Mouse (Mus musculus): ENCODE measurements around the gene Ankrd44. TPM values are rescaled to one million over a fixed set of nuclear protein-coding genes. Genes with fewer than 3 reads are reported as not detected.

Ankrd44 gene
- polyA plus RNA-seq, 1 experiment from 2014 or later = 19.2 TPM

DNA sequence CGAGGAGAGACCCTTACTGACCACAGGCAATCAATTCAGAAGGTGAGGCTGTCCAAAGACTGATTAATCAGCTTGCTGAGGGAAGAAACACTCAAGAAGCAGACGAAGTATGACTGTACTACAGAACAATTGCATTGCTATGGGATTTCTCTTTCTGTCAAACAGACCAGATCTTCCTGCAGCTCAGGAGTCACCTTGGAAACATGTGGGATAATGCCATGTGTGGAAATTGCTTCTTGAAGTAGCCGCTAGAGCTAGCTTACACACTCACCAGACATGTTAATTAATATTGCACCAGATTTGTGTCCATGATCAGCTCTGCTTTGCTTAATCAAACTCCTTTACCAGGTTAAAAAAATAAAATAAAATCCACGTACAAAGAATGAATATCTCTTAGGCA is 137.8 kb downstream of the Ankrd44 start:
- H3K36me3 ChIP-seq (replicated peaks) = no peaks in the 10 kb centered on the region
- H3K27ac ChIP-seq (replicated peaks) = no peak overlapping the region
- whole genome bisulfite sequencing = 81% methylated on average over 4 of the region's 4 CpGs
- H3K4me3 ChIP-seq = no peak overlapping the region
- H3K27me3 ChIP-seq (replicated peaks; ENCODE audit: low read depth, poor library complexity, severe bottlenecking) = no peaks in the 10 kb centered on the region
- H3K4me1 ChIP-seq = peaks cover 7% of the 10 kb centered on the region; the same call in 1 of the 2 replicates
- H3K9me3 ChIP-seq = no peaks in the 10 kb centered on the region
- no peak for DNase-seq (ENCODE audit: low spot score)

DNA sequence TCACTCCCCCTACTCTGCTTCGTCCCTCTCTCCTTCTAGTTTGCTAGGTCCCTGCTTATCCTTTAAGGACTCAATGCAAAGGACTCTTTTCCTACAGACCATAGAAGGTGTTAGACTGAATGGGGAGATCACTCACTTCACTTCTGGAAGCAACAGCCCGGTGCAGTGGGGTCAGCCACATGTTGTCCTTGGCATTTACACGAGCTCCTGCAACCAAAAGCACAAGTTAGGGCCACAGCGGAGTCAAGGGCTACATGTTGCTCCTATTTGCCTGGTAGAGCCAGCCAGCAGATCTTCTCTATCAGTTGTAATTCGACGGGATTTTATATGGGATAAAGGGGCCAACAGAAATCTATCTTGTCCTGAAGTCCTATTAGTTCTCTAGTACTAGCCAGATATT is 148.0 kb downstream of the Ankrd44 start:
- H3K27ac ChIP-seq (replicated peaks) = no peak overlapping the region
- no peaks in the 10 kb centered on the region; the same call in 1 of the 2 replicates for H3K4me1 ChIP-seq
- no peaks in the 10 kb centered on the region for H3K27me3 ChIP-seq (replicated peaks; ENCODE audit: low read depth, poor library complexity, severe bottlenecking)
- no peak for DNase-seq (ENCODE audit: low spot score)
- no peaks in the 10 kb centered on the region for H3K36me3 ChIP-seq (replicated peaks)
- H3K9me3 ChIP-seq = no peaks in the 10 kb centered on the region
- H3K4me3 ChIP-seq = no peak overlapping the region
- WGBS = 90% methylated on average over 6 of the region's 6 CpGs

DNA sequence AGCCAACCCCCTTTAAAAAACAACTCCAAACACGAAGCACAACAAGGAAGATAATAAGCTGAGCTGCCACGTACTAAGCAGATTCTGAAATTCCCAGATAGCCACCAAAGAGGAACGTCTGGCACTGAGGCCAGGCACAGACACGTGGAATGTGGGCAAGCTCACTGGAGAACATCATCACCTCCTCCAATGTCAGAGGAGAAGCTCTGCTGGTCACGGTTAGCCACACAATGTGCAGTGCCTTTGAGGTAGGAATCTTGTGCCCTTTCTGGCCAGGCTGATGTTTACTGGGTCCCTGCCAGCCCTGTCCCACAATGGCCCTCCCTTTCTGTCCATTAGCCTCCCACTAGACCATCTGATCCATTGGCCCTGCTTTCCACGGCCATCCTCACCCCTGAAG is 149.1 kb downstream of the Ankrd44 start:
- no peaks in the 10 kb centered on the region; the same call in 1 of the 2 replicates for H3K4me1 ChIP-seq
- no peak overlapping the region for H3K27ac ChIP-seq (replicated peaks)

DNA sequence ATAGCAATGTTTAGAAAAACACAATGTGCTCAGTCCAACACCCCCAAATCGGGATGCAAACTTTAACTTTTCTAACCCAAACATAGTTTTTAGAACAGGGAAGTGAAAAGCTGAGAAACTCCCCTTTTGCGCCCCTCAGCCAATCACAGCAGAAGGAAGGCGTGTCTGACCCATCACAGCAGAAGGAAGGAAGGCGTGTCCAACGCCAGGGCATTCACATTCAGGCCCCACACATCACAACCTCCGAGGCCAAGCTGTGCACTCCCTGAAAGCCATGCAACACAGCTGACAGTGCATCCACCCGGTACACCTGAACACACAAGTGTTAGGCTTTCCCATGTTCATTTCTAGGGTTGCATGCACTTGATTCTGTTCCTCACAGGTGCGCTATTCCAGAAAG is 150.1 kb downstream of the Ankrd44 start:
- H3K4me3 ChIP-seq = no peak overlapping the region
- no peaks in the 10 kb centered on the region for H3K9me3 ChIP-seq
- H3K27ac ChIP-seq (replicated peaks) = no peak overlapping the region
- DNase-seq (ENCODE audit: low spot score) = no peak
- no peaks in the 10 kb centered on the region; the same call in 1 of the 2 replicates for H3K4me1 ChIP-seq
- 56% methylated on average over 8 of the region's 8 CpGs for WGBS
- no peaks in the 10 kb centered on the region for H3K27me3 ChIP-seq (replicated peaks; ENCODE audit: low read depth, poor library complexity, severe bottlenecking)
- 0 out of 2 replicates have a peak, but pooled peaks cover 1% of the 10 kb centered on the region for H3K36me3 ChIP-seq (replicated peaks)

More for the DNA sequence above, 149.1 kb downstream of the Ankrd44 start:
- Histone ChIP-seq H3K9me3 (no peaks in the 10 kb centered on the region), H3K27me3 (replicated peaks; ENCODE audit: low read depth, poor library complexity, severe bottlenecking) (no peaks in the 10 kb centered on the region), H3K4me3 (no peak overlapping the region), H3K36me3 (replicated peaks) (no peaks in the 10 kb centered on the region)
- 87% methylated on average over 6 of the region's 6 CpGs for WGBS
- DNase-seq (ENCODE audit: low spot score) = no peak

DNA sequence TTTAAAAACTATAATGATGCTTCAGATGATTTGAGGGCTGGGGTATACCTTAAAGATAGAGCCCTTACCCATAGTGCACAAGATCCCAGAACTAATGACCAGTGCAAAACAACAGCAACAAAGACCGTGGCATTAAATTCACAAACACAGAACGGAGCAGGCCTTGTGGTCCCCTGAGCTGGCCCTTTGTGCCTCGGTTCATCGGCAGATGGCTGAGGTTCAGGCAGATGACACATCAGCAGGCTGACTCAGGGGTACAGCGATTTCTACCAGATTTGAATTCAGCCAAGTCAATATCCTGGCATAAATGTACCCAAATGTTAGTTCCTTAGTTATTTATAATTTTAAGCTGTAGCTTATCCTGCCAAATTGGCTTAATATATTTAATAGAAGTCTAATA is 153.3 kb downstream of the Ankrd44 start:
- WGBS = 87% methylated on average over 5 of the region's 5 CpGs

DNA sequence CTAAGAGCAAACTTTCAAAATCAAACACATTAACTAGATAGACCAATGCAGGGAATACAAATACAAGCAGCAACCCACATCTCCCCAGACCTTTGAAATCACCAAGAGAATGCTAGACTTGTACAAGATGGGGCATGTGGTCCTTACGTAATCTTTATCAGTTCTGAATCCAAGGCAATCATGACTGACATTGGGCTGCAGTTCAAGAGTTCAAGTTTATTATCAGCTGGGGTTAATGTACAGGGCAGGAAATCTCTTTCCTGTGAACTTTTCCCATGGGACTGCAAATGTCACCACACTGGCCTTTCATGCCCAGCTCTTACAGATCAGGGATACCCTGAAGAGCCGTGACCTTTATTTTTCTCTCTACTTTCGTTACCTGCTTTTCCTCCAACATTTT is 154.7 kb downstream of the Ankrd44 start:
- Histone ChIP-seq H3K27me3 (replicated peaks; ENCODE audit: low read depth, poor library complexity, severe bottlenecking) (no peaks in the 10 kb centered on the region), H3K9me3 (no peaks in the 10 kb centered on the region), H3K36me3 (replicated peaks) (peaks cover 6% of the 10 kb centered on the region; the same call in 1 of the 2 replicates), H3K4me3 (no peak overlapping the region), H3K27ac (replicated peaks) (no peak overlapping the region), H3K4me1 (no peaks in the 10 kb centered on the region; the same call in 1 of the 2 replicates)
- WGBS = 84% methylated on average over 3 of the region's 3 CpGs
- no peak for DNase-seq (ENCODE audit: low spot score)

More for the DNA sequence above, 153.3 kb downstream of the Ankrd44 start:
- Histone ChIP-seq H3K9me3 (no peaks in the 10 kb centered on the region), H3K27ac (replicated peaks) (no peak overlapping the region), H3K27me3 (replicated peaks; ENCODE audit: low read depth, poor library complexity, severe bottlenecking) (no peaks in the 10 kb centered on the region), H3K4me3 (no peak overlapping the region), H3K36me3 (replicated peaks) (0 out of 2 replicates have a peak, but pooled peaks cover 3% of the 10 kb centered on the region), H3K4me1 (no peaks in the 10 kb centered on the region; the same call in 1 of the 2 replicates)
- DNase-seq (ENCODE audit: low spot score) = no peak

DNA sequence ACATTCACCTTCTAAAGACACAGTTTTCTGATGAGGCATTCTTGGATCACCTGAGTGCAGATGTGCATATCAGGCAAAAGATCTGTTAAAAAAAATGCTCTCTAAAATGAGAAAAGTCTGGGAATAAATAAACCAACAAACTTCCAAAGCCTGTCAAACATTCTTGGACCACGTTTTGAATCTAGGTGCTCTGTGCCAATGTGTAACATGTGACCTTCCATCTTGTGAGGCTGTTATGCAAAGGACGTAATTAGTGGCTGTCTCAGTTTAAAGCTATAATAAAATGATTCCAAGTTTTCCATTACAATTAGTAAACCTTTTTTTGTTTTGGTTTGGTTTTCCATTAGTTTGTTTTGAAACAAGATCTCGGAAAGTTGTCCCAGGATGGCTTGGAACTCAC is 159.0 kb downstream of the Ankrd44 start:
- peaks cover 12% of the 10 kb centered on the region; the same call in 1 of the 2 replicates for H3K36me3 ChIP-seq (replicated peaks)
- H3K27ac ChIP-seq (replicated peaks) = no peak overlapping the region
- DNase-seq (ENCODE audit: low spot score) = no peak
- no peaks in the 10 kb centered on the region for H3K27me3 ChIP-seq (replicated peaks; ENCODE audit: low read depth, poor library complexity, severe bottlenecking)
- 77% methylated on average over 3 of the region's 3 CpGs for WGBS
- H3K9me3 ChIP-seq = no peaks in the 10 kb centered on the region
- no peak overlapping the region for H3K4me3 ChIP-seq
- H3K4me1 ChIP-seq = no peaks in the 10 kb centered on the region

DNA sequence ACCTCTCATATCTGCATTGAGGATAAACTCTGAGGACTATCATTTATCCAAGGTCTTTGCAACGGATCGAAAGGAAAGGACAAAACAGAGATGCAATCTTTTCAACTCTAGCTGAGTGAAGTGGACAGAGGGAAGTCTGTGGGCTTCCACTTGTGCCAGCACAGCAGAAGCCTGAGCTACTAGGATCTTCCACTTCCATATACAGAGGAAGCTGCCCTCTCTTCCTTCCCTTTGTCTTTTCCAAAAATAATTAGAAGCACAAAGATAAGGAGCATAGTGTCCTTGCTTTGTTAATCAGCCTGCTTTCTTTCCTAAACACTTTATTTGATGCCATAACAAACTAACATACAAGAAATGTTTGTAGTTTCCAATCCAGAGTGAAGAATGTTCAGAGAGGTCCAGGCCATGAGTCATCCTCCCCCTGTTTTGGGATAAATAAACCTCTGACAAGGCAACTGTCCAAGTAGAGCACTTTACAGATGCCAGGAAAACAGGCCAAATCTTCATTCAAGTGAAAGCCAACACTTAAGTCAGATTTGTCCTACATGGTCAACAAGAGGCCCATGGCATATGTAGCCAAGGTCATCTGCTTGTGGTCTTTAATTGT is 160.5 kb downstream of the Ankrd44 start:
- Histone ChIP-seq H3K36me3 (replicated peaks) (peaks cover 16% of the 10 kb centered on the region), H3K27ac (replicated peaks) (no peak overlapping the region), H3K4me1 (no peaks in the 10 kb centered on the region), H3K4me3 (no peak overlapping the region), H3K9me3 (no peaks in the 10 kb centered on the region), H3K27me3 (replicated peaks; ENCODE audit: low read depth, poor library complexity, severe bottlenecking) (no peaks in the 10 kb centered on the region)
- WGBS = 94% methylated on average over 2 of the region's 2 CpGs
- DNase-seq (ENCODE audit: low spot score) = no peak

DNA sequence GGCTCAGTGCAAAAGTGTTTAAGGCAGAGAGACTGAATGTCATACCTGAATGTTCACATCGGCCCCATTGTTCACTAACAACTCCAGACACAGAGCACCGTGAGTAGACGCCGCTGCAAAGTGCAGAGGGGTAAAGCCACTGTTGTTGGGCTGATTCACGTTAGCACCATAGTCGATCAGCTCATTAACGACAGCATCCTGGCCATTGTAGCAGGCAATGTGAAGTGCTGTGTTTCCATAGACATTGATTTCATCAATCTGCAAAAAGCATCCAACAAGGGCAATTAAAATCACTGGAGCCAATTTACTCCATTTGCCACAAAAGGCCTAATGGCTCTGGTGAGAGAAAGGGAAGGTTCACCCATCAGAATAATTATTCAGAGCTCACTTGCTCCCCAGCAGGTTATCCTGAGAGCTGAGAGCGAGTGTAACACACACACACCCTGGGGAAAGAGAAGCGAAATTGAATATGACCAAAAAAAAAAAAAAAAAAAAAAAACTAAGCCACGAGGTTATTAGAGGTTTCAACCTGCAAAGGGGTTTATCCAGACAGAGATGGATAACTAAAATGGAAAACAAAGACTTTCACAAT is 163.9 kb downstream of the Ankrd44 start:
- no peak for DNase-seq (ENCODE audit: low spot score)
- Histone ChIP-seq H3K27me3 (replicated peaks; ENCODE audit: low read depth, poor library complexity, severe bottlenecking) (no peaks in the 10 kb centered on the region), H3K36me3 (replicated peaks) (peaks cover 16% of the 10 kb centered on the region), H3K4me1 (no peaks in the 10 kb centered on the region), H3K27ac (replicated peaks) (no peak overlapping the region), H3K9me3 (no peaks in the 10 kb centered on the region), H3K4me3 (no peak overlapping the region)
- WGBS = 77% methylated on average over 10 of the region's 10 CpGs

DNA sequence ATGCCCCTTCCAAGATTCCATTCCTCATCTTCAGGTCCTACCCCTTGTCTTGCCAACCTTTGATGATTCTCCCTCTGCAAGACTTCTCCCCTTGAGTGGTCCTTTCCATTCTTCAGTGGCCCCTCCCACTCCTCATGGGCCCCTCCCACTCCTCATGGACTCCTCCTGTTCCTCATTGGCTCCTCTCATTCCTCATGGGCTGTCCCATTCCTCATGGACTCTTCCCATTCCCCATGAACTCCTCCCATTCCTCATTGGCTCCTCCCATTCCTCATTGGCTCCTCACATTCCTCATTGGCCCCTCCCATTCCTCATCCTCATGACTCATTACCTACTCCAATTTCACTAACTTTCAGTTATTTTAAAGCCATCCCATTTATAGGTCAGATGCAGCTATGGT is 166.3 kb downstream of the Ankrd44 start:
- DNase-seq (ENCODE audit: low spot score) = no peak
- H3K27me3 ChIP-seq (replicated peaks; ENCODE audit: low read depth, poor library complexity, severe bottlenecking) = no peaks in the 10 kb centered on the region
- H3K4me3 ChIP-seq = no peak overlapping the region
- H3K9me3 ChIP-seq = no peaks in the 10 kb centered on the region
- H3K27ac ChIP-seq (replicated peaks) = no peak overlapping the region
- peaks cover 10% of the 10 kb centered on the region for H3K36me3 ChIP-seq (replicated peaks)
- no peaks in the 10 kb centered on the region for H3K4me1 ChIP-seq

DNA sequence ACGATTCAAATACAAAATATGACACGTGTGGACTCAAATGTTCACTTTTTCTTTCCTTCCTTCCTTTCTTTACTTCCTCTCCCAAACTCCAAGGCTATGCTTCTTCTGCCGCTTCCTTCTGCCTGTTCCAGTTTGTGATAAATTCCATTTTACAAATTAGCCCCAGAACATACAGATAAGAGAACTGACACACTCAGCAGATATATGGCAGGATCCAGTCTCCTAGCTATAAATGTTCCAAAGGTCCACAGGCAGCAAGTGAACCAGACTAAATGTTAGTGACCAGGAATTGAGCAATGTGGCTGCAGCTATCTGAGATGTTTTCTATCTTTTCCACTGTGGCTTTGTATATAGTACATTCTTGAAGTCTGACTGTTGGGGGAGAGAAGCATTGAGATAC is 168.9 kb downstream of the Ankrd44 start:
- H3K27me3 ChIP-seq (replicated peaks; ENCODE audit: low read depth, poor library complexity, severe bottlenecking) = no peaks in the 10 kb centered on the region
- WGBS = 91% methylated on average over 3 of the region's 3 CpGs
- no peak overlapping the region for H3K4me3 ChIP-seq
- H3K36me3 ChIP-seq (replicated peaks) = peaks cover 17% of the 10 kb centered on the region
- no peak for DNase-seq (ENCODE audit: low spot score)
- no peaks in the 10 kb centered on the region for H3K4me1 ChIP-seq
- H3K9me3 ChIP-seq = no peaks in the 10 kb centered on the region
- H3K27ac ChIP-seq (replicated peaks) = no peak overlapping the region

DNA sequence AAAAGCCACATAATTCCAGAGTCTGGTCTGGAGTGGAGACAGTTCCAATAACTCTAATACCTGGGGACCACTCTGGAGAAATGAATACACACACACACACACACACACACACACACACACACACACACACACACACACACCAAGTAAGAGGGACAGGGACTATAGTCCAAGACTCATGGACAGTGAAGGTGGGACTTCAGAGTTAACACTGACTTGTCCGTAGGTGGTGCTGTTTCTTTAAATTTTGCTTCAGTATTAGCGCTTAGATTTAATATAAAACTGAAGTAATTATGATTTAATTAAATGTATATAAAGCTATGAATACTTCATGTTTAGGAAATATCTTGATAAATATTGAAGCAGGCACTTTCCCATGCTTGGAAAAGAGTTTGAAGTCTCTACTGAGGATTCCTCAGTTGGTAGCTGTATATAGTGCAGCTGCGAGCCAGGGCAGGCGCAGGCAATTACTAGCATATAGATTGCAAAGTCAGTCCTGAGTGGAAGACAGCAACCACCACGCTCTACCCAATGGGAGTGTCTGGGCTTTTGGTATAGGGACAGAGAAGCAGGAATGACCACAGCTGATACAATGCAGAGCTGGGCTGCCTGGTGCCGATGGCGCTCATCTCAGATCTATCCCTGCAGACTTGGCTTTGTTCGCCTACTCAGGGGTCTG is 170.4 kb downstream of the Ankrd44 start:
- no peak overlapping the region for H3K27ac ChIP-seq (replicated peaks)
- 84% methylated on average over 8 of the region's 8 CpGs for WGBS
- no peaks in the 10 kb centered on the region for H3K4me1 ChIP-seq
- no peak for DNase-seq (ENCODE audit: low spot score)
- H3K9me3 ChIP-seq = no peaks in the 10 kb centered on the region
- H3K4me3 ChIP-seq = no peak overlapping the region
- peaks cover 11% of the 10 kb centered on the region for H3K36me3 ChIP-seq (replicated peaks)
- H3K27me3 ChIP-seq (replicated peaks; ENCODE audit: low read depth, poor library complexity, severe bottlenecking) = no peaks in the 10 kb centered on the region

DNA sequence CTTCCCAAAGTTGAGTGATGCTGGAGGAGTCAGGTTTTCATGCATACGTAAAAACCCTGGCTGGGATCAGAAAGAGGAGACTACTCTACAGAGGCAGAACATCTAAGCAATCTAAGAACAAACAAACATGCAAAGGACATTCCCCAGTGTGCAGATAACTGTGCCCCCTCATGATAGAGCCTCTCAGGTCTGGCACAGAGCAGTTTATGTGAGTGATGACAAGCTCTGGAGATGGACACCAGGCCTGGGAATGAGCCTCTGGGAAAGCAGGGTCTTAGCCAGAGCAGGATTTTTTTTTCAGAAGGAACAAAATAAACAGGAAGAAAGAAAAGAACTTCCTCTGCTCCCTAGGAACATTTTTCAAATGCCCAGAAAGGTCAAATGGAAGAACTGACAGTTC is 176.2 kb downstream of the Ankrd44 start:
- no peak for DNase-seq (ENCODE audit: low spot score)
- H3K27ac ChIP-seq (replicated peaks) = no peak overlapping the region
- 75% methylated on average over 1 of the region's 1 CpGs for WGBS
- H3K9me3 ChIP-seq = no peaks in the 10 kb centered on the region
- no peaks in the 10 kb centered on the region for H3K27me3 ChIP-seq (replicated peaks; ENCODE audit: low read depth, poor library complexity, severe bottlenecking)
- no peak overlapping the region for H3K4me3 ChIP-seq
- H3K4me1 ChIP-seq = no peaks in the 10 kb centered on the region; the same call in 1 of the 2 replicates
- H3K36me3 ChIP-seq (replicated peaks) = peaks cover 11% of the 10 kb centered on the region
